Mouse (Mus musculus) E14TG2a.4 (cell line): ENCODE measurements at regions not wholly inside any gene's neighbourhood (a gene's known extent, or its start where the extent isn't known, plus 50 kb on each side); places are given as distances from the start of the nearest gene placed in this dataset.

ENCODE experiments used
- CTCF ChIP-seq: conservative IDR thresholded peaks from 2 replicates; pipeline ENCODE4 v1.5.1; 2014; ENCODE audit warnings: low read length
- NANOG ChIP-seq: IDR thresholded peaks from 2 replicates; pipeline ENCODE4 v1.6.1; 2014; ENCODE audit warnings: borderline replicate concordance, low read length, mixed read lengths
- POU5F1 ChIP-seq: IDR thresholded peaks from 2 replicates; pipeline ENCODE4 v1.6.1; 2014; ENCODE audit warnings: low read length, borderline replicate concordance

GRCm38 (mm10) chr16:79312702-79313101, 221.8 kb upstream of the Tmprss15 start:
- TF ChIP-seq CTCF (no peak), POU5F1 (no peak), NANOG (no peak)
